Mouse (Mus musculus) liver, embryonic 14.5 days (tissue): ENCODE results near the gene Map4k1. TPM values are rescaled to one million over a fixed set of nuclear protein-coding genes. Genes with fewer than 3 reads are reported as not detected.

Experiments
- ATAC-seq: fragments of 200-750 bp; cut with Nextera tagmentation; 2 replicates; pipeline ENCODE4 v1.8.0; 2017; ENCODE audit warnings: moderate number of reproducible peaks, mild to moderate bottlenecking, moderate library complexity; ENCODE audit not compliant: insufficient read depth
- DNase-seq, 3 experiments: peaks; one replicate each; pipeline ENCODE4 v3.0.0-alpha.2; 2012 to 2013; ENCODE audit warnings: low read depth in 3 of 3, low spot score in 3 of 3
- H3K27ac ChIP-seq: fragments of 300-500 bp; sonication (generic); 2 replicates; pipeline ENCODE4 v1.5.1; 2014; ENCODE audit warnings: moderate library complexity, mild to moderate bottlenecking, control low read depth, inconsistent platforms
- H3K27me3 ChIP-seq: fragments of 300-500 bp; sonication (generic); 2 replicates; pipeline ENCODE4 v1.6.1; 2014; ENCODE audit warnings: mild to moderate bottlenecking, low read length, moderate library complexity; ENCODE audit not compliant: control insufficient read depth, insufficient read depth
- H3K36me3 ChIP-seq: fragments of 300-500 bp; sonication (generic); replicated peaks from 2 replicates; pipeline ENCODE4 v1.6.1; 2014; ENCODE audit warnings: low read depth; ENCODE audit not compliant: control insufficient read depth, insufficient read depth
- H3K4me1 ChIP-seq, 2 experiments: fragments of 200-500 bp in 1 of 2; fragments of 300-500 bp in 1 of 2; sonication (generic) in 1 of 2; replicated peaks; 2 replicates each; pipeline ENCODE4 v1.6.1; 2012 to 2014; ENCODE audit warnings: antibody characterized with exemption in 1 of 2, inconsistent platforms in 1 of 2, low read length in 1 of 2; ENCODE audit not compliant: control insufficient read depth in 2 of 2, insufficient read depth in 2 of 2
- H3K4me2 ChIP-seq: fragments of 300-500 bp; sonication (generic); 2 replicates; pipeline ENCODE4 v1.6.1; 2014; ENCODE audit warnings: low read depth, mild to moderate bottlenecking, control low read depth, moderate library complexity
- H3K4me3 ChIP-seq, 2 experiments: fragments of 200-500 bp in 1 of 2; fragments of 300-500 bp in 1 of 2; sonication (generic) in 1 of 2; 2 replicates each; pipeline ENCODE4 v1.5.1; 2012 to 2014; ENCODE audit warnings: low read depth in 2 of 2, low read length in 2 of 2, mild to moderate bottlenecking in 2 of 2, control low read depth in 1 of 2, inconsistent platforms in 1 of 2, moderate library complexity in 1 of 2; ENCODE audit not compliant: insufficient read depth in 1 of 2
- H3K9ac ChIP-seq: fragments of 300-500 bp; sonication (generic); replicated peaks from 2 replicates; pipeline ENCODE4 v1.6.1; 2014; ENCODE audit warnings: mild to moderate bottlenecking, control low read depth, moderate library complexity
- H3K9me3 ChIP-seq: fragments of 300-500 bp; sonication (generic); 2 replicates; pipeline ENCODE4 v1.6.1; 2016; ENCODE audit warnings: low read length, mixed read lengths; ENCODE audit not compliant: control insufficient read depth
- CTCF ChIP-seq: IDR thresholded peaks from 2 replicates; pipeline ENCODE4 v1.5.1; 2016; ENCODE audit warnings: antibody characterized with exemption, low read depth, control low read depth
- EP300 ChIP-seq: IDR thresholded peaks from 2 replicates; pipeline ENCODE4 v1.6.1; 2016; ENCODE audit warnings: antibody characterized with exemption, low read depth
- WGBS: fragments of 180-500 bp; shearing (Covaris S2); extraction: QIAGEN DNeasy Blood & Tissue Kit; methylation state at CpG from one replicate; pipeline ENCODE4 v1.1.7; 2014; ENCODE audit not compliant: insufficient replicate concordance; 5-methylcytosine and 5-hydroxymethylcytosine counted together
- microRNA-seq: library from miRNA; unstranded; fragments of <30 nt; microRNA quantifications from one replicate; pipeline ENCODE4, GENCODE M21; 2016
- polyA plus RNA-seq, 2 experiments: library from polyadenylated mRNA; depleted of rRNA in 1 of 2; stranded (reverse) in 1 of 2; unstranded in 1 of 2; fragments of >200 nt; fragmentation: Nextera tagmentation in 1 of 2; extraction: Ambion mirVana in 1 of 2; gene quantifications; 2 replicates each; pipeline versions ENCODE4 v1.2.1 to v1.2.3; 2012 to 2014

Map4k1 gene
- polyA plus RNA-seq, 2 experiments = 16.7 to 24.9 TPM

GRCm38 (mm10) chr7:29046533-29046932 lies 64.7 kb downstream of the Map4k1 start:
- H3K9me3 ChIP-seq = no peaks in the 10 kb centered on the region
- TF ChIP-seq CTCF = no peak
- TF ChIP-seq EP300 = no peak
- no peaks in the 10 kb centered on the region for H3K36me3 ChIP-seq
- ATAC-seq = no peak
- H3K4me1 ChIP-seq = peaks cover 0 to 2% of the 10 kb centered on the region in 2 experiments; a peak in 1 of 4 replicates
- no peak overlapping the region for H3K4me3 ChIP-seq
- peaks cover 3% of the 10 kb centered on the region; the same call in 1 of the 2 replicates for H3K27me3 ChIP-seq
- 5% methylated on average over 11 of the region's 12 CpGs for WGBS
- no peak overlapping the region for H3K4me2 ChIP-seq
- no peak overlapping the region for H3K9ac ChIP-seq
- H3K27ac ChIP-seq = no peak overlapping the region
- no peak for DNase-seq

- WGBS = 75% methylated on average over 3 of the region's 3 CpGs
- Histone ChIP-seq H3K36me3 (no peaks in the 10 kb centered on the region), H3K4me1 (0 out of 4 replicates have a peak, but pooled peaks cover 0 to 2% of the 10 kb centered on the region in 2 experiments), H3K9me3 (no peaks in the 10 kb centered on the region), H3K4me3 (no peak overlapping the region), H3K9ac (no peak overlapping the region), H3K27me3 (peaks cover 16% of the 10 kb centered on the region), H3K4me2 (no peak overlapping the region), H3K27ac (no peak overlapping the region)
- DNase-seq = no peak
- TF ChIP-seq CTCF (peak; percentile 42), EP300 (no peak)
- no peak for ATAC-seq
These were observed 66.2 kb downstream of the Map4k1 start for GRCm38 (mm10) chr7:29048070-29048469.

GRCm38 (mm10) chr7:29048615-29049014 lies 66.8 kb downstream of the Map4k1 start:
- Histone ChIP-seq H3K27me3 (peaks cover 21% of the 10 kb centered on the region), H3K9me3 (no peaks in the 10 kb centered on the region), H3K4me2 (no peak overlapping the region), H3K9ac (no peak overlapping the region), H3K36me3 (no peaks in the 10 kb centered on the region), H3K4me1 (0 out of 4 replicates have a peak, but pooled peaks cover 0 to 2% of the 10 kb centered on the region in 2 experiments), H3K27ac (no peak overlapping the region), H3K4me3 (no peak overlapping the region)
- ATAC-seq = no peak
- TF ChIP-seq CTCF = no peak
- TF ChIP-seq EP300 = no peak
- DNase-seq = no peak
- 57% methylated on average over 11 of the region's 11 CpGs for WGBS

- H3K4me2 ChIP-seq = no peak overlapping the region
- H3K4me3 ChIP-seq = no peak overlapping the region
- DNase-seq (no peak), ATAC-seq (no peak)
- no peak overlapping the region for H3K9ac ChIP-seq
- H3K27ac ChIP-seq = no peak overlapping the region
- H3K36me3 ChIP-seq = no peaks in the 10 kb centered on the region
- TF ChIP-seq CTCF (peak; percentile 67), EP300 (no peak)
- H3K9me3 ChIP-seq = no peaks in the 10 kb centered on the region
- no peaks in the 10 kb centered on the region for H3K4me1 ChIP-seq
- 33% methylated on average over 2 of the region's 2 CpGs for WGBS
- H3K27me3 ChIP-seq = peaks cover 31% of the 10 kb centered on the region
These were observed 68.9 kb downstream of the Map4k1 start for GRCm38 (mm10) chr7:29050797-29051196.

GRCm38 (mm10) chr7:29052821-29053220 lies 71.0 kb downstream of the Map4k1 start:
- Histone ChIP-seq H3K9me3 (no peaks in the 10 kb centered on the region), H3K4me1 (no peaks in the 10 kb centered on the region), H3K4me2 (no peak overlapping the region), H3K27ac (no peak overlapping the region), H3K9ac (no peak overlapping the region), H3K36me3 (no peaks in the 10 kb centered on the region), H3K4me3 (no peak overlapping the region), H3K27me3 (peaks cover 31% of the 10 kb centered on the region)
- 7% methylated on average over 19 of the region's 19 CpGs for WGBS
- DNase-seq (no peak), ATAC-seq (no peak)
- TF ChIP-seq EP300 = no peak
- TF ChIP-seq CTCF = no peak

Small RNA genes within 50 kb of the gene (microRNA-seq; reads per million reads assigned to microRNA genes)
- not detected for gene Gm44408

Other genes with a start within 250 kb of the Map4k1 start
- 46.2 and 50.2 TPM in 2 replicates for gene Mrps12, start 240.2 kb upstream of the Map4k1 start, polyA plus RNA-seq (2012; rRNA removed)
- gene Mrps12, start 240.2 kb upstream of the Map4k1 start, polyA plus RNA-seq (2014; fragmentation: Nextera tagmentation; extraction: Ambion mirVana) = 82.5 and 91.0 TPM in 2 replicates
- 11.4 and 12.7 TPM in 2 replicates for gene Sars2, start 240.1 kb upstream of the Map4k1 start, polyA plus RNA-seq (2012; rRNA removed)
- gene Sars2, start 240.1 kb upstream of the Map4k1 start, polyA plus RNA-seq (2014; fragmentation: Nextera tagmentation; extraction: Ambion mirVana) = 9.3 and 11.3 TPM in 2 replicates
- gene Ccer2, start 225.9 kb upstream of the Map4k1 start, polyA plus RNA-seq (2012; rRNA removed) = not detected in 2 replicates
- not detected in 2 replicates for gene Ccer2, start 225.9 kb upstream of the Map4k1 start, polyA plus RNA-seq (2014; fragmentation: Nextera tagmentation; extraction: Ambion mirVana)
- 18.5 and 18.7 TPM in 2 replicates for gene Sirt2, start 215.3 kb upstream of the Map4k1 start, polyA plus RNA-seq (2012; rRNA removed)
- 21.3 and 24.2 TPM in 2 replicates for gene Sirt2, start 215.3 kb upstream of the Map4k1 start, polyA plus RNA-seq (2014; fragmentation: Nextera tagmentation; extraction: Ambion mirVana)
- 15.0 and 19.7 TPM in 2 replicates for gene Nfkbib, start 214.5 kb upstream of the Map4k1 start, polyA plus RNA-seq (2012; rRNA removed)
- 27.0 and 29.6 TPM in 2 replicates for gene Nfkbib, start 214.5 kb upstream of the Map4k1 start, polyA plus RNA-seq (2014; fragmentation: Nextera tagmentation; extraction: Ambion mirVana)
- 4.3 and 4.7 TPM in 2 replicates for gene Rinl, start 193.1 kb upstream of the Map4k1 start, polyA plus RNA-seq (2012; rRNA removed)
- 4.0 and 4.8 TPM in 2 replicates for gene Rinl, start 193.1 kb upstream of the Map4k1 start, polyA plus RNA-seq (2014; fragmentation: Nextera tagmentation; extraction: Ambion mirVana)
- gene Hnrnpl, start 173.5 kb upstream of the Map4k1 start, polyA plus RNA-seq (2012; rRNA removed) = 110 and 138 TPM in 2 replicates
- gene Hnrnpl, start 173.5 kb upstream of the Map4k1 start, polyA plus RNA-seq (2014; fragmentation: Nextera tagmentation; extraction: Ambion mirVana) = 83.1 and 91.3 TPM in 2 replicates
- gene Ech1, start 156.8 kb upstream of the Map4k1 start, polyA plus RNA-seq (2012; rRNA removed) = 62.4 and 62.7 TPM in 2 replicates
- gene Ech1, start 156.8 kb upstream of the Map4k1 start, polyA plus RNA-seq (2014; fragmentation: Nextera tagmentation; extraction: Ambion mirVana) = 92.5 and 97.4 TPM in 2 replicates
- 2.3 and 3.3 TPM in 2 replicates for gene Lgals4, start 148.2 kb upstream of the Map4k1 start, polyA plus RNA-seq (2012; rRNA removed)
- gene Lgals4, start 148.2 kb upstream of the Map4k1 start, polyA plus RNA-seq (2014; fragmentation: Nextera tagmentation; extraction: Ambion mirVana) = 0.98 and 1.1 TPM in 2 replicates
- gene Lgals7, start 118.2 kb upstream of the Map4k1 start, polyA plus RNA-seq (2012; rRNA removed) = 0.09 and 0.42 TPM in 2 replicates
- gene Lgals7, start 118.2 kb upstream of the Map4k1 start, polyA plus RNA-seq (2014; fragmentation: Nextera tagmentation; extraction: Ambion mirVana) = 0.40 TPM in 1 of 2 replicates, not detected in the other
- gene Capn12, start 100.6 kb upstream of the Map4k1 start, polyA plus RNA-seq (2012; rRNA removed) = 0.01 and 0.02 TPM in 2 replicates
- 0.15 and 0.19 TPM in 2 replicates for gene Capn12, start 100.6 kb upstream of the Map4k1 start, polyA plus RNA-seq (2014; fragmentation: Nextera tagmentation; extraction: Ambion mirVana)
- 80.4 and 86.2 TPM in 2 replicates for gene Actn4, start 19.7 kb upstream of the Map4k1 start, polyA plus RNA-seq (2012; rRNA removed)
- gene Actn4, start 19.7 kb upstream of the Map4k1 start, polyA plus RNA-seq (2014; fragmentation: Nextera tagmentation; extraction: Ambion mirVana) = 94.5 and 105 TPM in 2 replicates
- 281 and 283 TPM in 2 replicates for gene Eif3k, start 186 bp upstream of the Map4k1 start, polyA plus RNA-seq (2012; rRNA removed)
- gene Eif3k, start 186 bp upstream of the Map4k1 start, polyA plus RNA-seq (2014; fragmentation: Nextera tagmentation; extraction: Ambion mirVana) = 283 and 288 TPM in 2 replicates
- gene Ryr1, start 143.1 kb downstream of the Map4k1 start, polyA plus RNA-seq (2012; rRNA removed) = 0.06 and 0.15 TPM in 2 replicates
- 0.06 and 0.08 TPM in 2 replicates for gene Ryr1, start 143.1 kb downstream of the Map4k1 start, polyA plus RNA-seq (2014; fragmentation: Nextera tagmentation; extraction: Ambion mirVana)
- 0.88 and 0.96 TPM in 2 replicates for gene Rasgrp4, start 152.8 kb downstream of the Map4k1 start, polyA plus RNA-seq (2012; rRNA removed)
- gene Rasgrp4, start 152.8 kb downstream of the Map4k1 start, polyA plus RNA-seq (2014; fragmentation: Nextera tagmentation; extraction: Ambion mirVana) = 0.04 and 0.39 TPM in 2 replicates
- gene Fam98c, start 174.2 kb downstream of the Map4k1 start, polyA plus RNA-seq (2012; rRNA removed) = 5.1 and 5.8 TPM in 2 replicates
- 4.6 and 4.7 TPM in 2 replicates for gene Fam98c, start 174.2 kb downstream of the Map4k1 start, polyA plus RNA-seq (2014; fragmentation: Nextera tagmentation; extraction: Ambion mirVana)
- 0.03 and 0.04 TPM in 2 replicates for gene Ggn, start 188.2 kb downstream of the Map4k1 start, polyA plus RNA-seq (2012; rRNA removed)
- not detected in 2 replicates for gene Ggn, start 188.2 kb downstream of the Map4k1 start, polyA plus RNA-seq (2014; fragmentation: Nextera tagmentation; extraction: Ambion mirVana)
- gene Spred3, start 188.4 kb downstream of the Map4k1 start, polyA plus RNA-seq (2012; rRNA removed) = 0.38 and 0.51 TPM in 2 replicates
- gene Spred3, start 188.4 kb downstream of the Map4k1 start, polyA plus RNA-seq (2014; fragmentation: Nextera tagmentation; extraction: Ambion mirVana) = 0.04 and 0.08 TPM in 2 replicates
- 86.0 and 86.2 TPM in 2 replicates for gene Psmd8, start 198.7 kb downstream of the Map4k1 start, polyA plus RNA-seq (2012; rRNA removed)
- gene Psmd8, start 198.7 kb downstream of the Map4k1 start, polyA plus RNA-seq (2014; fragmentation: Nextera tagmentation; extraction: Ambion mirVana) = 130 and 131 TPM in 2 replicates
- 0.32 and 0.45 TPM in 2 replicates for gene Catsperg1, start 232.0 kb downstream of the Map4k1 start, polyA plus RNA-seq (2012; rRNA removed)
- 0.11 TPM in 1 of 2 replicates, not detected in the other for gene Catsperg1, start 232.0 kb downstream of the Map4k1 start, polyA plus RNA-seq (2014; fragmentation: Nextera tagmentation; extraction: Ambion mirVana)